Mouse (Mus musculus) cerebellum, adult (tissue): ENCODE results near the gene Eefsec.

Experiments used
- ATAC-seq: cut with Nextera tagmentation; 2 replicates; pipeline ENCODE4 v1.9.2; 2017; ENCODE audit warnings: mild to moderate bottlenecking, moderate library complexity, mixed read lengths; ENCODE audit not compliant: insufficient number of reproducible peaks, low FRiP score, low TSS enrichment

Eefsec gene

GRCm38 (mm10) chr6:88219094-88219493, 227.2 kb downstream of the Eefsec start:
- ATAC-seq, result no peak

- no peak for ATAC-seq
Observed at GRCm38 (mm10) chr6:88216199-88216598, 230.1 kb downstream of the Eefsec start.

GRCm38 (mm10) chr6:88215797-88216196, 230.5 kb downstream of the Eefsec start:
- no peak for ATAC-seq

GRCm38 (mm10) chr6:88210182-88210581, 236.2 kb downstream of the Eefsec start:
- ATAC-seq, result no peak

- no peak for ATAC-seq
Observed at GRCm38 (mm10) chr6:88209453-88209852, 236.9 kb downstream of the Eefsec start.

- ATAC-seq, result no peak
Observed at GRCm38 (mm10) chr6:88208321-88208720, 238.0 kb downstream of the Eefsec start.

GRCm38 (mm10) chr6:88207403-88208033, 238.8 kb downstream of the Eefsec start:
- no peak for ATAC-seq
